Mouse (Mus musculus): ENCODE results near the gene Nfkbib. TPM values are rescaled to one million over a fixed set of nuclear protein-coding genes. Genes with fewer than 3 reads are reported as not detected.

The Nfkbib gene
- total RNA-seq, 2 experiments from 2014 or later: 27.1 to 31.3 TPM

DNA sequence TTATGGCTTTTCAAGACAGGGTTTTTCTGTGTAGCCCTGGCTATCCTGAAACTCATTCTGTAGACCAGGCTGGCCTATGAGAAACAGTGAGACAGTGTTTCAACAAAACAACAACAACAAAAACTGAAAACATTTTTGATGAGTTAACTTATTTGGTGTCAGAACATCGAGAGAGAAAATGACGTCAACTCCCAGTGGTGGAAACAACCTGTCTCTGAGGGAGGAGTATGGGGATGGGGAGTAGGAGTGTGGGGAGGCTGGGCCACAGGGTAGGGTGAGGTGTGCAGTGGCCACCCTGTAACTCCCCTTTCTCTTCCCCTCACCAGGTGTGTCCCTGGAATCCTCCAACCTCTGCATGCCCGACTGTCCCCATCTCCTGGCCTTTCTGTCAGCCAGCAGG lies 27.2 kb upstream of the Nfkbib start:
- H3K4me3 ChIP-seq: no peak overlapping the region
- DNase-seq: no peak
- intact Hi-C loops (cut with DNase I): no loop called here
- no peak for TF ChIP-seq CTCF (IDR thresholded peaks at IDR 0.05)
- no peak overlapping the region for H3K27ac ChIP-seq

DNA sequence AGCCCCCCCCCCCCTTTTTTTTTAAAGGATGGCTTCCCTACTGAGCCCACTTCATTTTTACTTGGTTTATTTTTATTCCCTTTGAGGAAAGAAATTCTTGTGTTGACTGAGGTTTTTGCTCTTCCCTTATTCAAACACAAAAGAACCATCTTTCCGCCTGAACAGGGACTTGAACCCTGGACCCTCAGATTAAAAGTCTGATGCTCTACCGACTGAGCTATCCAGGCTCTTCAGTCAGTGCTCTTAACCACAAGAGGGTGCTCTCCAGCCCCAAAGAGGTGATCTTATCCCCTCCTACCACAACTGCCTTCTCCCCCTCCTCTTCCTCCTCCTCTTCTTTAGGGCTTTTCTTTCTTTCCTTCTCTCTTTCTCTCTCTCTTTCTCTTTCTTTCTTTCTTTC lies 26.5 kb upstream of the Nfkbib start:
- peak; percentile 61 for TF ChIP-seq CTCF (IDR thresholded peaks at IDR 0.05)
- no peak for DNase-seq
- no peak overlapping the region for H3K27ac ChIP-seq
- intact Hi-C loops (cut with DNase I): no loop called here
- H3K4me3 ChIP-seq: no peak overlapping the region

DNA sequence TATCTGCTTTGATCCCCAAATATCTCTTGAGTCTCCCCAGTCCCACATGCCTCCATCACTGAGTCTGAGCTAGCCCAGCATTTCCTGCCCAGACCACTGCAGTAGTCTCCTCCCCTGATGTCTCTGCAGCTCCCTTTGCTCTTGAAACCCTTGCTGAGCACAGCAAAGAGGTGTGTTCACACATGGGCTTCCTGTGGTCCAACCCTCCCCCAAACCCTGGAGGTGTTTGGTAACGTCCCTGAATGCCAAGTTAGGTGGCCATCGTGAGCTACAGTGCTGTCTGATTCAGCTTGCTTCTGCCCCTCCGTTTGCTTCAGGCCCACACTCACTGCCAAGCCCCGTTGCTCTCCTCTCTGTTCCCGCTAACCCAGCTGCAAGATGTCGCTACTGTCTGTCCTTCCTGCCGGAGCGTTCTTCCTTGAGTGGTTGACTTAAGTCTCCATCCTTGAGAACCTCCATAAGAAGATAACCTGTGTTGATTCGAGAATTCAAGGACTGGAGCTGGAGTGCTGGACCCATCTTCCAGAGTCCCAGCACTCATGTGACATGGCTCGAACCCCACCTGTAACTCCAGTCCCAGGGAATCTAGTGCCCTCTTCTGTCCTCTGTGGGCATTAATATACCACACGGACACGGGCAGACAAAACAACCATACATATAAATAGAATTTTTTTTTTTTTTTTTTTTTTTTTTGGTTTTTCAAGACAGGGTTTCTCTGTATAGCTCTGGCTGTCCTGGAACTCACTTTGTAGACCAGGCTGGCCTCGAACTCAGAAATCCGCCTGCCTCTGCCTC lies 25.3 kb upstream of the Nfkbib start:
- intact Hi-C loops (cut with DNase I): no loop called here
- no peak for DNase-seq
- no peak overlapping the region for H3K4me3 ChIP-seq
- TF ChIP-seq CTCF (IDR thresholded peaks at IDR 0.05): peak; percentile 14; the same call in 1 of the 2 replicates
- H3K27ac ChIP-seq: no peak overlapping the region

DNA sequence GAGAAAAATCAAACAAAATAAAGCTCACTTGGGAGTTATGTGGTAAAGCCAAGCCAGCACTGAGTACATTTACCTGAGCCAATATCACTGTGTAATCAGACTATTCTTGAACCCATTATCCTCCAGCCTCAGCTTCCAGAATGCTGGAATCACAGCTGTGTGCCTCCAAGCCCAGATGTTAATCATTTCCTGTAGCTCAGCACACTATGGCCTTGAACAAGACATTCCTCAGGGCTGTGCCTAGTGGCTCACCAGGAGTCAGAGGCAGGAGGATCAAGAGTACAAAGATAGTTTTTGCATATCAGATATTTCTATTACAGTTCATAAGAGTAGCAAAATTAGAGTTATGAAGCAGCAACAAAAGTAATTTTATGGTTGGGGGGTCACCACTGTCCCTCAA lies 24.4 kb upstream of the Nfkbib start:
- intact Hi-C loops (cut with DNase I): no loop called here
- no peak overlapping the region for H3K27ac ChIP-seq
- DNase-seq: no peak
- H3K4me3 ChIP-seq: no peak overlapping the region
- TF ChIP-seq CTCF (IDR thresholded peaks at IDR 0.05): no peak

DNA sequence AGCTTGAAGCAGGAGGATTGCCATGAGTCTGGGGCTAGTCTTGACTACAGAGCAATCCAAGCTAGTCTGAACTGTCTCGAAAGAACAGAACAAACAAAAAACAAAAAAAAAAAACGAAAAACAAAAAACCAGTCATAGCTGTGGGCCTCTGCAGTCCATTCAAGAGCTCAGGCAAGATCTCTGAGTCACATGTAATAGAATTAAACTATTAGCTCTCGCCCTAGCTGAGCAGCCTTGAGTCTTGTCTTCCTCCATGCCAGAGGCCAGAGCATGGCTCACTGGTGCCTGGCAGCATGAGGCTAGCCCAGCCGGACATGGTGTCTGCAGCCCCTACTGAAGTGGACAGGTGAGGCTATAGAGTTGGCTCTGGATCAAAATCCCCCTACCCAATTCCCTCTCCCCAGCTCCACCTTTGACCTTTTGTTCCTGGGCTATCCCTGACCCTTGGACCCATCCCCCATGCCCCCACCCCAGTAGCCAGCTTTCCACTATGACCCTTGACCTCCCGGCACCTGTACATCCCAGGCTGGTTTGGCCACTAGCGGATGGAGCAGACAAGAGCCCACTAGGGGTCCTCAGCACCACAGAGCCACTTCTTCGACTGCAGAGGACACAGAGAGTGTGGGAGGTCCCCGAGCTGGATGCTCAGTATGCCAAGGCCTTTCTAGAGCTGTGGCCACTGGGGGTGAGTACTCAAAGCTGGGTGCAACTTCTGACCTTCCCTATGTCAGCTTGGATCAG lies 22.9 kb upstream of the Nfkbib start:
- intact Hi-C loops (cut with DNase I): no loop called here
- peak; percentile 10; the same call in 1 of the 2 replicates for TF ChIP-seq CTCF (IDR thresholded peaks at IDR 0.05)
- Histone ChIP-seq H3K4me3 (no peak overlapping the region), H3K27ac (no peak overlapping the region)
- no peak for DNase-seq

DNA sequence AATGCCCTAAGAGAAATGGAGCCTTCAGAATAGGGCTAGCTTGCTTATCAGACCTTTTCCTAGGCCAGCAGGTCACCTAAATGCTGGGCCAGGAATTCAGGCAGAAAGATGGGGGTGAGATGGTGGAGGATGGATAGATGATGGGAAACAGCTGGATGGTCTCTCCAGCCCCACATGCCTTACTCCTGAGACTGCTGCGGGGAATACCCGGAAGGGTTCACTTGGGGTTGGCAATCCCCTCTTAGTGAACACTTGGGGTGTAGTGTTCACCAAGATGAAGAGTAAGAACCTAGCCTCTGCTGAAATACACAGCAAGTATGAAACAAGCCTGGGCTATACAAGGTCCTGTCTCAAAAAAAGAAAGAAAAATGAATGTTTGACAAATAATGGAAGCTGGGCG lies 21.9 kb upstream of the Nfkbib start:
- no peak for DNase-seq
- no peak overlapping the region for H3K4me3 ChIP-seq
- intact Hi-C loops (cut with DNase I): loop anchor here (10.0 kb wide), 1 partner anchor 246 kb away; no protein-coding TSS in a partner anchor

DNA sequence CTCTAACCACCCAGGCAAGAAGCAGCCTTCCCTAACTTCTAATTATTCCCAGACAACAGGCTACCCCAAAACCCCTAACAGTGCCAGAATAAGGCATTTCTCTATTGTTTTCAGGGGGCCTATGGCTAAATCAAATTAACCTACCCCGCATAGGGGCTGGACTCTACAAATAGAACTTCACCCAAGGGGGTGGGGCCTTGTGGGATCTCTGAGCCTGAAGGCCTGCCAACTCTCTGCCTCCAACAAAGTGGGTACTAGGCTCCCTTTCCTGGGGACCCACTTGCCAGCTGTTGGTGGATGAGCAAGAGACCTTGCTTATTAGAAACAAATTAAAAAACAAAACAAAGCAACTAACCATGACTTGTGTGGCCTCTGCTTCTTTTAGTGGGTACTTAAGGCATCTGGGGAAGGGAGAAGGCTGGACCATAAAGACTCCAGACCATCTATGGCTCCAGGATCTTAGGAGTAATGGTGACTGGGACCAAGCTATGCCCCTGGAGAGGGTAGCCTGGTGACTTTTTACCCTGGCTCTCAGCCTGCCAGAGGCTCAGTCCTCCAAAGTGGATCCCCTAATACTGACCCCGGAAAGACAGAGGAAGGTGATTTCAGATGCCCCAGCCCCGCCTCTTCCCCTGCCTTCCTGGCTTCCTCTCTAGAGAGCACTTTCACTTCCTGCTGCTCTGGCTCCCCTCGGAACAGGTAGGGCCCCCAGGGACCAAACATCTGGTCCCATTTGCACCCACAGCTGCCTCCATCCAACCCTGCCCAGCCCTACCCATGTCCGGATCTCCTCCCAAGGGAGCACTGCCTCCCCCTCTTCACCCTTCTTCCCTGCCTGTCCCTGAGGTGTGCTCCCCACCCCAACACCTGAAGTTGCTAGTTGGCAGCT lies 21.2 kb upstream of the Nfkbib start, which contains the start of gene Rinl:
TSS of gene Rinl (plus strand) at position 663 of the 889 bp plus-strand sequence.
- Histone ChIP-seq H3K4me3 (no peak within 1 kb of the TSS), H3K27ac (peak within 1 kb of the TSS; percentile 28; the same call in 1 of the 2 replicates)
- no peak for TF ChIP-seq CTCF (IDR thresholded peaks at IDR 0.05)
- intact Hi-C loops (cut with DNase I): loop anchor here (10.0 kb wide), 1 partner anchor 246 kb away; no protein-coding TSS in a partner anchor
- no peak for DNase-seq

More for the DNA sequence above, 21.9 kb upstream of the Nfkbib start:
- no peak overlapping the region for H3K27ac ChIP-seq
- no peak for TF ChIP-seq CTCF (IDR thresholded peaks at IDR 0.05)

DNA sequence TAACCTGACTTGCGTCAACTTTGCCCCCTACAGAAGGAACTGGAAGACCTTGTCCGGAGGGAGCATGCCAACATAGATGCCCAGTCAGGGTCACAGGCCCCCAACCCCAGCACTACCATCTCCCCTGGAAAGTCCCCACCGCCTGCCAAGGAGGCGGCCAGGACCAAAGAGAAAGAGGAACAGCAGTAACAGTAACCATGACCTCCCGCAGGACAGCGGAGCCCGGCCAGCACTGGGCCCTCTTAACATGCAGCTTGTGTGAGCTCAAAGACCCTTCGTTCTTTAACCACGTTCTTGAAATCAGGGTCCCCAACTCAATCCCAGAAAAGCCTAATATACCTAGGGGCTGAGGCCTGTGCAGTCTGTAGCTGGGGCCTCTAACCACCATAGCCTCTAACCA lies 20.6 kb upstream of the Nfkbib start:
- Histone ChIP-seq H3K4me3 (no peak overlapping the region), H3K27ac (no peak overlapping the region)
- intact Hi-C loops (cut with DNase I): loop anchor here (10.0 kb wide), 1 partner anchor 247 kb away; no protein-coding TSS in a partner anchor
- DNase-seq: no peak
- no peak for TF ChIP-seq CTCF (IDR thresholded peaks at IDR 0.05)

DNA sequence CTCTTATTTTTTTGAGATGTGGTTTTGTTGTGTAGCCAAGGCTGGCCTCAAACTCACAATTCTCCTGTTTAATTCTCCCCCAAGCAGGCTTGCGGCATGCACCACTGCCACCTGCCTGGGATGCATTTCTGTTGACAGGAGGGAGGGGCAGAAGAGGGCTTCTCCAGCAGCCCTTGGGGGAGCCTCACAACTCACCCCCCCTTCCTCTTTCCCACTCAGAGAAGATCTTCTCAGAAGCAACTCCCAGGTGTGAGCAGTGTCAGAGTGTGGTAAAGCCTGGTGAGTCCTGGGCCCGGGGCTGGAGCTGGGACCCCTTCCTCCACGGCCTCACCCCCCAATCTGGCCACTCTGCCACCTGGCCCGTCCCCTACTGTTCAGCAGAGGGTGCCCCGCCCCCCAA lies 17.8 kb upstream of the Nfkbib start:
- Histone ChIP-seq H3K27ac (no peak overlapping the region), H3K4me3 (no peak overlapping the region)
- DNase-seq: no peak
- intact Hi-C loops (cut with DNase I): loop anchor here (10.0 kb wide), 1 partner anchor 250 kb away; no protein-coding TSS in a partner anchor
- TF ChIP-seq CTCF (IDR thresholded peaks at IDR 0.05): no peak

DNA sequence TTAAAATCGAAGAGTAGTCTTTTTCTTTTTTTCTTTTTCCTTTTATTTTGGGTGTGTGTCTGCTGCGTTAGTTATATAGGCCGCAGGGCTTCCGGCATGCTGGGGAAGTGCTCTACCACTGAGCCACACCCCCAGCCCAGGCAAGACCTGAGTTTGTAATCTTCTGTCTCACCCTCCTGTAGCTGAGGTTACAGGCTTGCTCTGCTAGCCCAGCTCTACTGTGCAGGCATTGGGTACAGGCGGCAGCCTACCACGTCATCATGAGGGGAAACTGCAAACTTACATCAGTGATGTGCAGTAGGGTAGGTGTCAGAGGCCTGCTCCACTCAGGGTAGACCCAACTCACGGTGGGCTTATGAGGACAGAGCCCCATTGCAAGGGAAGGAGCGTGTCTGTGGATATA lies 13.9 kb upstream of the Nfkbib start:
- intact Hi-C loops (cut with DNase I): loop anchor here (10.0 kb wide), 1 partner anchor 254 kb away; no protein-coding TSS in a partner anchor
- H3K27ac ChIP-seq: peak overlapping the region; percentile 82
- no peak overlapping the region for H3K4me3 ChIP-seq
- DNase-seq: no peak
- no peak for TF ChIP-seq CTCF (IDR thresholded peaks at IDR 0.05)

DNA sequence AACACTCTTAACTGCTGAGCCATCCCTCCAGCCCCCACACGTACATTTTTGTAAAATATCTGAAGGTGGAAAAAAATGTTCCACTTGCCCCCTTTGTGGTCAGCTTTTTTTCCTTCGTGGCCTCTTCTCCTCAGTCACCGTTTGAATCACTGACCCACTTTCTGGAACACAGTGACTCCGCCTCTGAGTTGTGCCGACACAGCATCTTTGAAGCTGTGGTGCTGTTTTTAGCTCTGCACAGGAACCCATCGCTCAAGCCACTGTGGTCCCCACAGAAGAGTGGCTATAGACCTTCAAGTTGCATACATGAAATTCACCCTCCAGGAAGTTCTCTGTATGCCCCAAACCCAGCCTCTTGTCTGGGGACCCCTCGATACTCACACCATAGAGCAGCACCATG lies 13.5 kb upstream of the Nfkbib start:
- DNase-seq: peak; percentile 69
- intact Hi-C loops (cut with DNase I): loop anchor here (1.0 to 10.0 kb wide), 2 partner anchors 86 to 254 kb away; no protein-coding TSS in a partner anchor
- no peak for TF ChIP-seq CTCF (IDR thresholded peaks at IDR 0.05)
- Histone ChIP-seq H3K27ac (peak overlapping the region; percentile 82), H3K4me3 (peak overlapping the region; percentile 5; the same call in 1 of the 2 replicates)

Measured in gastrocnemius, adult 2 months (tissue).